Mouse (Mus musculus) midbrain, postnatal 0 days (tissue): ENCODE data around the gene Vwa7. TPM values are rescaled to one million over a fixed set of nuclear protein-coding genes. Genes with fewer than 3 reads are reported as not detected.

ENCODE experiments used
- ATAC-seq: fragments of 200-750 bp; cut with Nextera tagmentation; 2 replicates; pipeline ENCODE4 v1.8.0; 2017; ENCODE audit warnings: moderate number of reproducible peaks, mild to moderate bottlenecking, moderate TSS enrichment, moderate library complexity; ENCODE audit not compliant: low FRiP score
- DNase-seq: peaks from one replicate; pipeline ENCODE4 v3.0.0-alpha.2; 2015; ENCODE audit warnings: low spot score
- H3K27ac ChIP-seq: fragments of 300-500 bp; sonication (generic); 2 replicates; pipeline ENCODE4 v1.5.1; 2014; ENCODE audit warnings: low read depth, mild to moderate bottlenecking, low read length, mixed read lengths
- H3K27me3 ChIP-seq: fragments of 300-500 bp; sonication (generic); 2 replicates; pipeline ENCODE4 v1.6.1; 2014; ENCODE audit warnings: low read length, control low read depth, mixed read lengths; ENCODE audit not compliant: insufficient read depth
- H3K36me3 ChIP-seq: fragments of 300-500 bp; sonication (generic); 2 replicates; pipeline ENCODE4 v1.6.1; 2014; ENCODE audit warnings: low read length, control low read depth, mixed read lengths; ENCODE audit not compliant: insufficient read depth
- H3K4me1 ChIP-seq: fragments of 300-500 bp; sonication (generic); 2 replicates; pipeline ENCODE4 v1.6.1; 2014; ENCODE audit warnings: mild to moderate bottlenecking, control low read depth, antibody characterized with exemption, low read length, mixed read lengths; ENCODE audit not compliant: insufficient read depth
- H3K4me2 ChIP-seq: fragments of 300-500 bp; sonication (generic); 2 replicates; pipeline ENCODE4 v1.6.1; 2014; ENCODE audit warnings: low read depth, mild to moderate bottlenecking, low read length, mixed read lengths; ENCODE audit not compliant: poor library complexity, severe bottlenecking
- H3K4me3 ChIP-seq: fragments of 300-500 bp; sonication (generic); 2 replicates; pipeline ENCODE4 v1.5.1; 2014; ENCODE audit warnings: low read depth, mild to moderate bottlenecking, low read length, moderate library complexity
- H3K9ac ChIP-seq: fragments of 300-500 bp; sonication (generic); replicated peaks from 2 replicates; pipeline ENCODE4 v1.6.1; 2014; ENCODE audit warnings: mild to moderate bottlenecking, low read length, moderate library complexity, mixed read lengths; ENCODE audit not compliant: poor library complexity, severe bottlenecking
- H3K9me3 ChIP-seq: fragments of 300-500 bp; sonication (generic); 2 replicates; pipeline ENCODE4 v1.6.1; 2016; ENCODE audit warnings: low read length, control low read depth
- CTCF ChIP-seq: IDR thresholded peaks from 2 replicates; pipeline ENCODE4 v1.5.1; 2016; ENCODE audit warnings: antibody characterized with exemption, mild to moderate bottlenecking
- WGBS: fragments of 180-500 bp; shearing (Covaris S2); extraction: QIAGEN DNeasy Blood & Tissue Kit; methylation state at CpG from one replicate; pipeline ENCODE4 v1.1.7; 2014; 5-methylcytosine and 5-hydroxymethylcytosine counted together
- polyA plus RNA-seq: library from polyadenylated mRNA; unstranded; fragments of >200 nt; fragmentation: Nextera tagmentation; extraction: Ambion mirVana; gene quantifications from 2 replicates; pipeline ENCODE4 v1.2.1, GENCODE M21; 2015
- total RNA-seq: library from RNA; depleted of rRNA; stranded (reverse); fragments of >200 nt; gene quantifications from 2 replicates; pipeline ENCODE4 v1.2.3, GENCODE M21; 2014

The Vwa7 gene
- total and polyA plus RNA-seq, 2 experiments from 2014 or later: 0.14 to 0.44 TPM

- H3K4me1 ChIP-seq: no peaks in the 10 kb centered on the region; the same call in 1 of the 2 replicates
- no peak overlapping the region for H3K27ac ChIP-seq
- H3K4me3 ChIP-seq: no peak overlapping the region; the same call in 1 of the 2 replicates
- ATAC-seq: no peak
- no peaks in the 10 kb centered on the region for H3K36me3 ChIP-seq
- no peak for DNase-seq
- TF ChIP-seq CTCF: no peak
- peak overlapping the region; percentile 98 for H3K4me2 ChIP-seq
- H3K9ac ChIP-seq: peak overlapping the region; percentile 77; the same call in 1 of the 2 replicates
- H3K9me3 ChIP-seq: no peaks in the 10 kb centered on the region
- WGBS: 84% methylated on average over 7 of the region's 7 CpGs
- H3K27me3 ChIP-seq: no peaks in the 10 kb centered on the region
Observed at GRCm38 (mm10) chr17:35044904-35045806, 28.8 kb downstream of the Vwa7 start.

- Histone ChIP-seq H3K9ac (peak overlapping the region; percentile 77), H3K4me3 (peak overlapping the region; percentile 59), H3K4me2 (peak overlapping the region; percentile 98), H3K9me3 (no peaks in the 10 kb centered on the region), H3K27ac (peak overlapping the region; percentile 47; the same call in 1 of the 2 replicates), H3K36me3 (no peaks in the 10 kb centered on the region), H3K27me3 (no peaks in the 10 kb centered on the region), H3K4me1 (no peaks in the 10 kb centered on the region; the same call in 1 of the 2 replicates)
- 6% methylated on average over 39 of the region's 48 CpGs for WGBS
- DNase-seq (no peak), ATAC-seq (peak; percentile 17)
- TF ChIP-seq CTCF: no peak
Observed at GRCm38 (mm10) chr17:35045807-35046680, 29.7 kb downstream of the Vwa7 start.

- Histone ChIP-seq H3K27me3 (no peaks in the 10 kb centered on the region), H3K9me3 (no peaks in the 10 kb centered on the region)
- 3% methylated on average over 33 of the region's 33 CpGs for WGBS
Observed at GRCm38 (mm10) chr17:35046681-35047455, 30.5 kb downstream of the Vwa7 start, which contains the start of gene Msh5. Gene Msh5 (minus strand): TSS chr17:35046745.

GRCm38 (mm10) chr17:35047688-35048087, 31.3 kb downstream of the Vwa7 start:
- WGBS: 46% methylated on average over 1 of the region's 1 CpGs
- Histone ChIP-seq H3K9me3 (no peaks in the 10 kb centered on the region), H3K36me3 (no peaks in the 10 kb centered on the region), H3K27me3 (no peaks in the 10 kb centered on the region), H3K4me1 (no peaks in the 10 kb centered on the region; the same call in 1 of the 2 replicates), H3K27ac (no peak overlapping the region), H3K4me3 (no peak overlapping the region), H3K4me2 (no peak overlapping the region), H3K9ac (no peak overlapping the region)
- no peak for DNase-seq
- TF ChIP-seq CTCF: no peak
- no peak for ATAC-seq

More at GRCm38 (mm10) chr17:35046681-35047455, 30.5 kb downstream of the Vwa7 start, which contains the start of gene Msh5:
- H3K27ac ChIP-seq: peak within 1 kb of the TSS; percentile 47; the same call in 1 of the 2 replicates
- DNase-seq (peak; percentile 99), ATAC-seq (peak; percentile 99)
- TF ChIP-seq CTCF: no peak
- peak within 1 kb of the TSS; percentile 77 for H3K9ac ChIP-seq
- no peaks in the 10 kb centered on the region for H3K36me3 ChIP-seq
- peak within 1 kb of the TSS; percentile 98 for H3K4me2 ChIP-seq
- H3K4me3 ChIP-seq: peak within 1 kb of the TSS; percentile 59
- no peaks in the 10 kb centered on the region; the same call in 1 of the 2 replicates for H3K4me1 ChIP-seq
